Mouse (Mus musculus) c-Kit-negative CD71-positive TER-119-positive erythroid progenitor cells, embryonic 14.5 days (primary cell): ENCODE data around the gene Cd9.
"Not testable (repeated sequence)": the region's sequence is repeated elsewhere in the genome, so short reads cannot be mapped to it uniquely, and the experiment has no call there.

Source experiments
- DNase-seq: peaks from one replicate; pipeline ENCODE4 v3.0.0-alpha.2; 2013; ENCODE audit warnings: low read depth, low spot score

Gene Cd9

GRCm38 (mm10) chr6:125503186-125503802, 8.7 kb upstream of the Cd9 start:
- no peak for DNase-seq

- DNase-seq = peak; percentile 15
Observed at GRCm38 (mm10) chr6:125498062-125498461, 3.5 kb upstream of the Cd9 start.

GRCm38 (mm10) chr6:125496417-125496816, 1.8 kb upstream of the Cd9 start:
- no peak for DNase-seq

- no peak for DNase-seq
Observed at GRCm38 (mm10) chr6:125495361-125495760, 770 bp upstream of the Cd9 start.

- no peak for DNase-seq
Observed at GRCm38 (mm10) chr6:125493147-125493546, 1.4 kb downstream of the Cd9 start.

- DNase-seq = no peak
Observed at GRCm38 (mm10) chr6:125492664-125493063, 1.9 kb downstream of the Cd9 start.

GRCm38 (mm10) chr6:125492033-125492432, 2.6 kb downstream of the Cd9 start:
- no peak for DNase-seq

GRCm38 (mm10) chr6:125491393-125491792, 3.2 kb downstream of the Cd9 start:
- no peak for DNase-seq

GRCm38 (mm10) chr6:125489881-125490559, 4.6 kb downstream of the Cd9 start:
- no peak for DNase-seq

GRCm38 (mm10) chr6:125485589-125485988, 9.0 kb downstream of the Cd9 start:
- DNase-seq = no peak

- no peak for DNase-seq
Observed at GRCm38 (mm10) chr6:125484721-125485120, 9.9 kb downstream of the Cd9 start.

- DNase-seq = not testable (repeated sequence)
Observed at GRCm38 (mm10) chr6:125484313-125484660, 10.3 kb downstream of the Cd9 start.

- no peak for DNase-seq
Observed at GRCm38 (mm10) chr6:125483515-125484312, 10.9 kb downstream of the Cd9 start.

GRCm38 (mm10) chr6:125482427-125482831, 12.2 kb downstream of the Cd9 start:
- no peak for DNase-seq

GRCm38 (mm10) chr6:125481667-125482390, 12.8 kb downstream of the Cd9 start:
- no peak for DNase-seq

GRCm38 (mm10) chr6:125480396-125481361, 13.9 kb downstream of the Cd9 start:
- DNase-seq = no peak

GRCm38 (mm10) chr6:125479359-125479758, 15.2 kb downstream of the Cd9 start:
- DNase-seq = no peak

GRCm38 (mm10) chr6:125478135-125479128, 16.2 kb downstream of the Cd9 start:
- no peak for DNase-seq

- no peak for DNase-seq
Observed at GRCm38 (mm10) chr6:125476826-125477589, 17.6 kb downstream of the Cd9 start.
